Mouse (Mus musculus): ENCODE results near the gene Polr3c.

DNA sequence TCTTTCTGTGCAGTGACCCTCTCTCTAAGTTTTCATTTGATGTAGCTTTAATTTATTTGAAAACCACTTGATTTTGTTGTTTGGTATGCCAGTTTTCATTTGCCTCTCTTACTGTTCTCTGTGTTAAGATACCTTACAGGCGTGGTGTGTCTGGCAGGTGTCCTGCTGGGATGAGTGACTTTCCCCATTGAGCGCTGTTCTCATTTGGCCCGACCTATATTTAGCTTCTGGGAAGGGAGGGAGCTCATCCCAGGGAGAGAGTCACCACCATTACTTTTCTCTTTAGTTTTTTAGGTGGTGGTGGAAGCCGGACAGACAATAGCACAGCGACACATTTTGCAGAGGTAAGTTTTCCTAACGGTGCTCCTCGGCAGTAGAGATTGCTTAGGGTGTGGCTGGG, 30.3 kb upstream of the Polr3c start:
- no peak for TF ChIP-seq HCFC1 (IDR thresholded peaks at IDR 0.05; ENCODE audit: borderline replicate concordance, insufficient read depth, low read length)
- TF ChIP-seq MAFK (IDR thresholded peaks at IDR 0.05; ENCODE audit: insufficient read depth, low read depth, low read length): no peak
- no peak for TF ChIP-seq ZC3H11A (IDR thresholded peaks at IDR 0.05; ENCODE audit: borderline replicate concordance, low read depth, low read length)
- no peak for TF ChIP-seq ZNF384 (IDR thresholded peaks at IDR 0.05; ENCODE audit: low read depth, low read length)

Data from ES-E14 (cell line).